Mouse (Mus musculus) G1E (cell line): ENCODE measurements around the gene Ankrd61. TPM values are rescaled to one million over a fixed set of nuclear protein-coding genes. Genes with fewer than 3 reads are reported as not detected.

Experiments used
- ATAC-seq: 2 replicates; pipeline ENCODE4 v1.8.0; 2016; ENCODE audit warnings: mild to moderate bottlenecking; ENCODE audit not compliant: insufficient number of reproducible peaks, poor library complexity, low FRiP score, severe bottlenecking; ENCODE audit errors: extremely low read depth
- DNase-seq: peaks from one replicate; pipeline ENCODE4 v3.0.0; 2012; ENCODE audit warnings: low spot score
- H3K27me3 ChIP-seq: 2 replicates; pipeline ENCODE4 v1.6.1; 2012; ENCODE audit warnings: mild to moderate bottlenecking, low read length, inconsistent platforms; ENCODE audit not compliant: insufficient read depth
- H3K36me3 ChIP-seq: replicated peaks from 2 replicates; pipeline ENCODE3; 2012; ENCODE audit warnings: mild to moderate bottlenecking, inconsistent platforms
- H3K4me1 ChIP-seq: 2 replicates; pipeline ENCODE4 v1.6.1; 2012; ENCODE audit warnings: low read depth, low read length, inconsistent platforms, mixed read lengths; ENCODE audit not compliant: insufficient read depth
- H3K4me3 ChIP-seq: 2 replicates; pipeline ENCODE4 v1.5.1; 2012; ENCODE audit warnings: low read depth, mild to moderate bottlenecking, inconsistent platforms, low read length, moderate library complexity, mixed read lengths
- H3K9me3 ChIP-seq: replicated peaks from 2 replicates; pipeline ENCODE4 v1.6.1; 2012; ENCODE audit warnings: inconsistent platforms
- CTCF ChIP-seq: IDR thresholded peaks from 2 replicates; pipeline ENCODE4 v1.5.1; 2012; ENCODE audit warnings: low read depth, low read length, inconsistent platforms, mixed read lengths
- GATA1 ChIP-seq: IDR thresholded peaks from 2 replicates; pipeline ENCODE4 v1.6.1; 2012; ENCODE audit warnings: borderline replicate concordance, low read length, inconsistent platforms, mixed read lengths
- GATA2 ChIP-seq: IDR thresholded peaks from 2 replicates; pipeline ENCODE4 v1.6.1; 2012; ENCODE audit warnings: low read depth, low read length, inconsistent platforms, borderline replicate concordance
- POLR2AphosphoS5 ChIP-seq: IDR thresholded peaks from 2 replicates; pipeline ENCODE4 v1.6.1; 2012; ENCODE audit warnings: low read depth, low read length, inconsistent platforms; ENCODE audit not compliant: insufficient replicate concordance
- TAL1 ChIP-seq: conservative IDR thresholded peaks from 2 replicates; pipeline ENCODE4 v1.6.1; 2012; ENCODE audit warnings: low read depth, low read length, inconsistent platforms, mixed read lengths
- polyA plus RNA-seq: library from polyadenylated mRNA; stranded (reverse); fragments of >175 nt; gene quantifications from 2 replicates; pipeline ENCODE4 v1.2.3, GENCODE M21; 2012
- total RNA-seq, 2 experiments: library from RNA; stranded (forward) in 1 of 2; stranded (reverse) in 1 of 2; fragments of 200-1000 nt in 1 of 2; fragments of >200 nt in 1 of 2; fragmentation: Nextera tagmentation in 1 of 2; gene quantifications; 2 replicates each; pipeline ENCODE4 v1.2.3; 2014 to 2017

The Ankrd61 gene
- total and polyA plus RNA-seq, 3 experiments = 0.22 TPM; not detected in 2

- TF ChIP-seq GATA2 = no peak
- TF ChIP-seq CTCF = no peak
- TF ChIP-seq TAL1 = no peak
- no peak for TF ChIP-seq POLR2AphosphoS5
- TF ChIP-seq GATA1 = no peak
- no peaks in the 10 kb centered on the region; the same call in 1 of the 2 replicates for H3K27me3 ChIP-seq
- H3K9me3 ChIP-seq = no peaks in the 10 kb centered on the region
- DNase-seq (no peak), ATAC-seq (no peak)
- H3K36me3 ChIP-seq = peaks cover 55% of the 10 kb centered on the region
- no peaks in the 10 kb centered on the region for H3K4me1 ChIP-seq
- H3K4me3 ChIP-seq = no peak within 1 kb of the TSS
Observed at GRCm38 (mm10) chr5:143932831-143933230, 35.3 kb upstream of the Ankrd61 start, which contains the start of gene Rsph10b. TSS of gene Rsph10b (plus strand) at chr5:143933035.

- H3K36me3 ChIP-seq = peaks cover 59% of the 10 kb centered on the region
- H3K4me3 ChIP-seq = no peak overlapping the region
Observed at GRCm38 (mm10) chr5:143931863-143932580, 34.5 kb upstream of the Ankrd61 start.

GRCm38 (mm10) chr5:143930656-143931055 is 33.2 kb upstream of the Ankrd61 start:
- TF ChIP-seq TAL1 (no peak), GATA2 (no peak), CTCF (no peak), GATA1 (no peak), POLR2AphosphoS5 (no peak)
- Histone ChIP-seq H3K36me3 (peaks cover 72% of the 10 kb centered on the region), H3K9me3 (no peaks in the 10 kb centered on the region), H3K4me1 (no peaks in the 10 kb centered on the region), H3K27me3 (no peaks in the 10 kb centered on the region), H3K4me3 (no peak overlapping the region)
- no peak for ATAC-seq
- no peak for DNase-seq

More at GRCm38 (mm10) chr5:143931863-143932580, 34.5 kb upstream of the Ankrd61 start:
- H3K4me1 ChIP-seq = no peaks in the 10 kb centered on the region
- ATAC-seq (no peak), DNase-seq (no peak)
- no peaks in the 10 kb centered on the region; the same call in 1 of the 2 replicates for H3K27me3 ChIP-seq
- H3K9me3 ChIP-seq = no peaks in the 10 kb centered on the region
- no peak for TF ChIP-seq POLR2AphosphoS5
- TF ChIP-seq CTCF = no peak
- TF ChIP-seq GATA2 = no peak
- TF ChIP-seq TAL1 = no peak
- TF ChIP-seq GATA1 = no peak

GRCm38 (mm10) chr5:143929291-143929690 is 31.8 kb upstream of the Ankrd61 start:
- Histone ChIP-seq H3K4me3 (no peak overlapping the region), H3K9me3 (no peaks in the 10 kb centered on the region), H3K36me3 (peaks cover 86% of the 10 kb centered on the region), H3K4me1 (peaks cover 4% of the 10 kb centered on the region; the same call in 1 of the 2 replicates), H3K27me3 (no peaks in the 10 kb centered on the region)
- TF ChIP-seq GATA2 = no peak
- TF ChIP-seq TAL1 = no peak
- TF ChIP-seq CTCF = no peak
- no peak for TF ChIP-seq POLR2AphosphoS5
- TF ChIP-seq GATA1 = no peak
- ATAC-seq (no peak), DNase-seq (no peak)

- ATAC-seq = no peak
- H3K36me3 ChIP-seq = peaks cover 95% of the 10 kb centered on the region
- TF ChIP-seq TAL1 (no peak), GATA2 (no peak), POLR2AphosphoS5 (no peak), GATA1 (no peak), CTCF (no peak)
Observed at GRCm38 (mm10) chr5:143927875-143928274, 30.4 kb upstream of the Ankrd61 start, which contains the start of gene Gm42421. TSS of gene Gm42421 (plus strand) at chr5:143928175.

GRCm38 (mm10) chr5:143924781-143925452 is 27.4 kb upstream of the Ankrd61 start:
- peaks cover 93% of the 10 kb centered on the region for H3K36me3 ChIP-seq
- H3K27me3 ChIP-seq = no peaks in the 10 kb centered on the region
- no peaks in the 10 kb centered on the region for H3K9me3 ChIP-seq
- DNase-seq = no peak
- no peak for ATAC-seq
- H3K4me3 ChIP-seq = no peak overlapping the region
- no peak for TF ChIP-seq POLR2AphosphoS5
- TF ChIP-seq CTCF = no peak
- no peak for TF ChIP-seq TAL1
- no peak for TF ChIP-seq GATA2
- TF ChIP-seq GATA1 = no peak
- H3K4me1 ChIP-seq = peaks cover 4% of the 10 kb centered on the region; the same call in 1 of the 2 replicates

More at GRCm38 (mm10) chr5:143927875-143928274, 30.4 kb upstream of the Ankrd61 start, which contains the start of gene Gm42421:
- H3K9me3 ChIP-seq = no peaks in the 10 kb centered on the region
- H3K4me1 ChIP-seq = peaks cover 4% of the 10 kb centered on the region; the same call in 1 of the 2 replicates
- no peak for DNase-seq
- H3K27me3 ChIP-seq = no peaks in the 10 kb centered on the region
- no peak within 1 kb of the TSS for H3K4me3 ChIP-seq
